Mouse (Mus musculus): ENCODE results near the gene Ugt2b37. TPM values are rescaled to one million over a fixed set of nuclear protein-coding genes. Genes with fewer than 3 reads are reported as not detected.
"Not testable (repeated sequence)": the region's sequence is repeated elsewhere in the genome, so short reads cannot be mapped to it uniquely, and the experiment has no call there.

The Ugt2b37 gene
- total RNA-seq (2021), result not detected

DNA sequence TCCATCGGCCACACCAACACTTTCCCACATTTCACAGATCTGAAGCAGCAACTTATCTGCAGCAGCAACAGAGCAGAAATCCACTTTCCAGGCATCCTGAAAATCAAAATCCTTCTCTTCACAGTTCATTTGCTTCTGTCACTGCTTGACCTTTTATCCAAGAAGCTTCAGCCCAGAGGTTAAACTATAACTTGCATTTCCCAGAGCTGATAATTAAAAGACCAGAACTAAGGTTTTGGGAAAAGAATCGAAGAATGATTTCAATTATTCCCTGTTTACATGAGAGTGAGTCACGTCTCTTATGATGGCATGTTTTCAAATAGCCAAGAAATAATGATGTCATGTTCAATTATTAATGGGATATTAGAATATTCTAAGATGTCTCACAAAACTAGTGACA is at the start of gene Ugt2b37:
Ugt2b37 (minus strand) TSS at position 129 of the 400 bp plus-strand sequence.
- DNase-seq; intact Hi-C loops (cut with DNase I): not testable (repeated sequence)

DNA sequence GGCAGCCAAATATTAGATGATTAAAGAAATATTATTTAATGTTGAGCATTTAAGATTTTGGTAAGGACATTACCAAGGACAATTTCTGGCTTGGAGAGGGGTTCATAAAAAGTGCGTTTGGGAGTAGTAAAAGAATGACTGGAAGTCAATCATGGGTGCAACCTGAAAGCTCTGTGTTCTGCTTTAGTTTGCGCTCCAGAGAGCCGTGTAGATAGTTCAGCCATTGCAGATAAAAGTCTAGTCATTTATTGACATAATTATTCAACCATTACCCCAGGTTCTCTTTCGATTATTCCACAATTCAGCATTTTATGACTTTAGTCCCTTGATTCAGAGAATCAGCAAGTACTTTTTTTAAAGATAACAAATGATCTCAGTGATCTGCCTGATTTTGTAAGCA is 31.6 kb upstream of the Ugt2b37 start:
- intact Hi-C loops (cut with DNase I); DNase-seq: not testable (repeated sequence)

DNA sequence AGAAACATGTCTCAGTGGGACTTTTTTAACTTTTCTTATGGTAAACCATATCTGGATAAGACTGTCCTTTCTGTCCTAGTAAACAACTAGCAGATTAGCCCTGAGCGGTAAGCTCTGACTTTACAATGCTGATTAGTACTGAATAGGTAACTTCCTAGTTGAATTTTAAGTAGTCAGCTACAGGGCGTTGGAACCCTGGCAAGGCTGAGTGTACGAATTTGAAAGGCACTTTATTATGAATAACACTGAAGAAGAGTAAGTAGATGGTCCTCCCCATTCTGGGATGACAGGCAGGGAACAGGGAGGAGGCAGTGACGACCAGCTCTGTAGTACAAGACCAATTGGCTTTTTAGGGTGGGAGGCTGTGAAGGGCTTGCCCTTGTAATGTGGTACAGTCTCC is 21.4 kb upstream of the Ugt2b37 start:
- DNase-seq; intact Hi-C loops (cut with DNase I): not testable (repeated sequence)

DNA sequence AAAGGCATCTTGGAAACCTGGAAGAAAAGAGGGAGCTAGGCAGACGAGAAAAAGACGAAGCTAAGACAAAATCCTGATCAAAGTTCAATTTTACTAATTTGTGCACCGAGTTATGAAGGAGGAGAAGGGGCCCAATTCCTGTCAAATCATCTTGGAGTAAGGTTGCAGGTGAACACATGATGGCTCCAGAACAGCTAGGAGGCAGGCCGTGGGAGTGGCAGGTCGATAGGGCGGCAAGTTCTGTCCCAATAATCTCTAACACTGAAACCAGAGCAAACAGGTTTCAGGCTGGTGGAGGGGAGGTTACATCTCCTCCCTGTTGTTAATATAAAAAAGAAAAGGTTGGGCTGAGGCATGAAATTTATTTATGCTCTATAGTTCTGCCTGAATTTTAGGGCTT is 21.0 kb upstream of the Ugt2b37 start:
- DNase-seq, result no peak
- intact Hi-C loops (cut with DNase I), result no loop called here

DNA sequence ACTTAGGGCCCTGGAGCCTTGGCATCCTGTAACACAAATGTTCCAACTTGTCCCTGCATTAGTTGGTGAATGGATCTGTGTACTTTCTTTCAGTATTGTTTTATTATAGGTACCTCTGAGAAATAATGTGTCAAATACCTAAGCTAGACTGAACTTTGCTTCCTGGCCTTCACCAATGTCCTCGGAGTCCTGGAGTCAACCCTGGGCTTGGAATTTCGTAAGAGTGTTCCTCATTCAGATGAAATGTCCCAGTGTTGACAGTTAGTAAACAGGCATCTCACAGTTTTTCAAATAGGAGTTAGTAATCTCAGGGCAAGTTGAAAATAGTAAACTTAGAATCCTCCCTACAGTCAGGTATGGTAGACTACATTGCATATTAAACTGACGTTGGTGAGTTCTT is 1.2 kb upstream of the Ugt2b37 start:
- intact Hi-C loops (cut with DNase I), result no loop called here
- no peak for DNase-seq

DNA sequence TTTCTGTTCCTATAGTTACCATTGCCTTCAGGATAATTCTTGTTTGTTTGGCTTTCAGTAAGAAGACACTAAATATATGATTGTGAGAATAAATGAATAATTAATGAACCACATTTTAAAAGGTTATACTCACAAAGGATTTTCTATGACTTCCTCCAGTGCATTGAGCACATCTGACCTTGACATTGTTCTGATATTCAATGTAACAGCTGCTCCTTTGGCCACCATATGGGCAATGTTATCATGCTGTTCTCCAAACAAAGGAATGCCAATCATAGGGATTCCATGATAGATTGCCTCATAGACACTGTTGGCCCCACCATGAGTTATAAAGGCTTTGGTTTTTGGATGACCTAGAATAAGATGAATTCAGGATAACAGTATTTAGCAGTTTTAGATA is 12.5 kb downstream of the Ugt2b37 start:
- intact Hi-C loops (cut with DNase I); DNase-seq: not testable (repeated sequence)

DNA sequence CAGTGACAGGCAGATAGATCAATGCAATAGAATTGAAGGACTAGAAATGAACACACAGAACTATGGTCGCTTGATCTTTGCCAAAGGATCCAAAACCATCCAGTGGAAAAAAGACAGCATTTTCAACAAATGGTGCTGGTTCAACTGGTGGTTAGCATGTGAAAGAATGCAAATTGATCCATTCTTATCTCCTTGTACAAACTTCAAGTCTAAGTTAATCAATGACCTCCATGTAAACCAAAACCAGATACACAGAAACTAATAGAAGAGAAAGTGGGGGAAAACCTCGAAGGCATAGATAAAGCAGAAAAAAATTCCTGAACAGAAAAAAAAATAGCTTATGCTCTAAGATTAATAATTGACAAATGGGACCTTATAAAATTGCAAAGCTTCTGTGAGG is 58.2 kb downstream of the Ugt2b37 start:
- DNase-seq; intact Hi-C loops (cut with DNase I): not testable (repeated sequence)

Other genes starting within 250 kb of the Ugt2b37 start
- gene Ugt2b36, start 162.2 kb downstream of the Ugt2b37 start, total RNA-seq (2021), result not detected
- gene Ugt2b5, start 114.5 kb downstream of the Ugt2b37 start, total RNA-seq (2021), result not detected
- not detected for gene Ugt2a3, start 82.4 kb upstream of the Ugt2b37 start, total RNA-seq (2021)
- not detected for gene Ugt2b38, start 169.4 kb upstream of the Ugt2b37 start, total RNA-seq (2021)
- gene Ugt2a2, start 227.5 kb upstream of the Ugt2b37 start, total RNA-seq (2021), result not detected
- gene Gm43638, start 232.0 kb upstream of the Ugt2b37 start, total RNA-seq (2021), result not detected
- not detected for gene Ugt2a1, start 236.1 kb upstream of the Ugt2b37 start, total RNA-seq (2021)